Comparison of ENCODE assay signal across 11 mouse cellular contexts in genomic region chr4:137189801-137190200, GRCm38 (mm10).
"Had no signal": no experiment of that assay in that cellular context is flagged by ENCODE, and none has a peak within 500 bp of the region (broad histone marks: within the 10 kb centered on the region; RNA-seq: fewer than 3 reads in every experiment).

No protein-coding gene starts in this region.

- H3K4me3 ChIP-seq: kidney, embryonic 15.5 days; liver, embryonic 15.5 days; midbrain, embryonic 13.5 days had no signal

- H3K27me3 ChIP-seq: kidney, embryonic 15.5 days; liver, embryonic 15.5 days had no signal

- DNase-seq: kidney, postnatal 25 days; lung, adult 2 months; lung, postnatal 36 days; right cerebral cortex, adult 18-20 months; right cerebral cortex, postnatal 4 days; spleen, adult 18-20 months had no signal

- H3K9ac ChIP-seq: kidney, embryonic 15.5 days; liver, embryonic 15.5 days; midbrain, embryonic 13.5 days had no signal

- H3K4me1 ChIP-seq: liver, embryonic 15.5 days had no signal

- H3K36me3 ChIP-seq: kidney, embryonic 15.5 days; liver, embryonic 15.5 days; midbrain, embryonic 13.5 days had no signal

- H3K27ac ChIP-seq: kidney, embryonic 15.5 days; liver, embryonic 15.5 days; midbrain, embryonic 13.5 days had no signal

- ATAC-seq: lung, postnatal 0 days; midbrain, embryonic 13.5 days had no signal

- H3K4me2 ChIP-seq: kidney, embryonic 15.5 days; liver, embryonic 11.5 days; liver, embryonic 15.5 days; midbrain, embryonic 13.5 days had no signal

- H3K9me3 ChIP-seq: kidney, embryonic 15.5 days; liver, embryonic 15.5 days; midbrain, embryonic 13.5 days had no signal
